Mouse (Mus musculus): Measurements from ENCODE around the gene Rapgef2.
"Not testable (repeated sequence)": the region's sequence is repeated elsewhere in the genome, so short reads cannot be mapped to it uniquely, and the experiment has no call there.

The Rapgef2 gene

GRCm38 (mm10) chr3:79202275-79203153 is 83.8 kb downstream of the Rapgef2 start:
- DNase-seq (ENCODE audit: low spot score): peak; percentile 86

DNA sequence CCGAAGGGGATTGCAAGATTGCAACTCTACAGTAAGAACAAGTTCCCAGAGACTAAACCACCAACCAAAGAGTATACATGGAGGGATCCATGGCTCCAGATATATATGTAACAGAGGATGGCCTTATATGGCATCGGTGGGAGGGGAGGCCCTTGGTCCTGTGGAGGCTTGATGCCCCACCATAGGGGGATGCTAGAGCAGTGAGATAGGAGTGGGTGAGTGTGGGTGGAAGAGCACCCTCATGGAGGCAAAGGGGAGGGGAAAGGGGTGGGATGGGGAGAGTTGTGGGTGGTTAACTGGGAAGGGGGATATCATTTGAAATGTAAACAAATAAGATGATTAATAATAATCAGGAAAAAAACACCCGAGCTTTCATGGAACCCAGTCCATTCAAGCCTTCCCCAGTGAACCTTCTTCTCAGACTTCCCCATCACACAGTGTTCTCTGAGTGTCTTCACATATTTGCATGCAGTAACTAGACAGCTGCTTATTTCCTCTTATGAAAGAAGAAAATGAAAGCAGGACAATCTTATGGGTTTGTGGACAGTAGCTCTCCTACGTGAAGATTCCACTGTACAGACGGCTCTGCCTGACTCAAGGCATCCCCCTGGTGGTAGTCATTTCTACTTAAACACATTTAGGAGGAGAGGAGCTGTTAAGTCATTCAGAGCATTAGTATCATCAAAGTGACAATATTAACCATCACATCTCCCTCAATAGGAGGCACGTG is 89.4 kb downstream of the Rapgef2 start:
- peak; percentile 80 for DNase-seq (ENCODE audit: low spot score)

- DNase-seq (ENCODE audit: low spot score): no peak
Observed at GRCm38 (mm10) chr3:79195280-79195679, 91.0 kb downstream of the Rapgef2 start.

- no peak for DNase-seq (ENCODE audit: low spot score)
Observed at GRCm38 (mm10) chr3:79194111-79194793, 92.1 kb downstream of the Rapgef2 start.

DNA sequence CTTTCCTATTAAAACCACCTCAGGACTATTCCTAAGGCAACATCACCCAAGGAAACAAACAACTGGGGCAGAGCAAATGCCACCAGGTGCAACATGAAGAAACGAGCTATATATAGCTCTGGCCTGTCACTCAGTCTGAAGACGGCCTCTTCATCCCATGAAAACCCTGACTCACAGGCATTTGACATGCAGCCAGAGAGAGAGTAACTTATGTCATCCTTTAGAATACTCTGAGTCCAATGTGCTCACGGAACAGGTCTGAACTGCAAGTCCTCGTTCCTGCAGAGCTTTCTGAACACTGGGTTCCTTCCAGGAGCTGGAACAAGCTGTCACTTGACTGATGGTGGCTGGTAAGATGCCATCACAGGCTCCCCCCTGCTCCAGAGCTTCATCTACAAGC is 93.3 kb downstream of the Rapgef2 start:
- DNase-seq (ENCODE audit: low spot score): peak; percentile 83

DNA sequence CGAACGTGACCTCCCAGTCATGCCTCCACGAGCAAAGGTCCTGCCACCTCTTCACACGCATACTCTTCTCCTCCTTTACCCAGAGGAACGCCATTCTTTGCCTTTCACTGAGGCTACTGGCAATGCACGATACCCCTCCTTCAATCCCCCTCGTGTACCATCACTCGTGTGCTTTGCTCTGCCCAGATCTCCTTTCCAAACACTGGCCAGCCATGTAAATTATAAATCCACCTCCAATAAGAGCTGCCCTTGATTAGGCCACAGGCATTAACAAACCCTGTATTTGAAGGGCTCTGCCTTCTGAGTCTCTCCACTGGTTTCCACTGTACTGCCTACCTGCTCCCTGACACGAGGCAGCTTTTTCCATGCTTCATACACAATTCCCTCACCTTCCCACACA is 94.3 kb downstream of the Rapgef2 start:
- DNase-seq (ENCODE audit: low spot score): no peak

DNA sequence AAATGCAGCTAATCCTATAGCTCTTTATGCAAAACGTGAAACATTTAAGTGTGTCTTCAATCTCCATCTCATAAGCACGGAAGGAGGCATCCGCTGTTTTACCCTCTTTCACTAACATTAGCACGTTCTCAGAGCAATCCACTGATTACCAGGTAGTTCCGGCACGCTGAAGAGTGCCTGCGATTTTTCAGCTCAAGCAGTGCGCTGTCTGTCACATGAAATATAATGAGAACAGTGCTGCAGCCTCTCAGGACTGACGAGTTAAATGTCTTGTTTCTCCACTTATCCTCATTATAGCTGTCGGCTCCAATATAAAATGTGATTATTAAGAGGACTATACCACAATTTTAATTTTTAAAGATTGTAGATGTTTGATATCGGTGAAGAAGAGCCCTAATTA is 94.8 kb downstream of the Rapgef2 start:
- peak; percentile 32 for DNase-seq (ENCODE audit: low spot score)

GRCm38 (mm10) chr3:79190377-79190776 is 95.9 kb downstream of the Rapgef2 start:
- peak; percentile 41 for DNase-seq (ENCODE audit: low spot score)

DNA sequence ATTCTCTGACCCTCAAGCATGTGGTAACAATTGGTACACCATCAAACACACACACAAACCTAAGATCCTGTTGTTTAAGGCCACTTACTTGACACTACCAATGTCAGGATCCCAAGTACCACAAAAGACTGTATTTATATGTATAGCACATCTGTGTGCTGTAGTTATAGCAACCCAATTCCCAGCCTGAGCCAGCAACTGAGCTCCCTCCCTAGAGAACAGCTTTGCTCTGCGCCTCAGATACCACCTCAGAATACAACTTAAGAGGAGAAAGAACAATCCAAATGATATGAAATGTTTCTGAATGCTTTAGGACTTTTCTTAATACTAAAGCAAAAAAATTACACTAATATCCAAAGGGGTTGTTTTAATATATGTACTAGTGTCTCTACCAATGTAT is 98.4 kb downstream of the Rapgef2 start:
- no peak for DNase-seq (ENCODE audit: low spot score)

- DNase-seq (ENCODE audit: low spot score): no peak
Observed at GRCm38 (mm10) chr3:79182290-79182689, 104.0 kb downstream of the Rapgef2 start.

- DNase-seq (ENCODE audit: low spot score): peak; percentile 56
Observed at GRCm38 (mm10) chr3:79181248-79181991, 104.9 kb downstream of the Rapgef2 start.

GRCm38 (mm10) chr3:79180086-79180485 is 106.2 kb downstream of the Rapgef2 start:
- no peak for DNase-seq (ENCODE audit: low spot score)

DNA sequence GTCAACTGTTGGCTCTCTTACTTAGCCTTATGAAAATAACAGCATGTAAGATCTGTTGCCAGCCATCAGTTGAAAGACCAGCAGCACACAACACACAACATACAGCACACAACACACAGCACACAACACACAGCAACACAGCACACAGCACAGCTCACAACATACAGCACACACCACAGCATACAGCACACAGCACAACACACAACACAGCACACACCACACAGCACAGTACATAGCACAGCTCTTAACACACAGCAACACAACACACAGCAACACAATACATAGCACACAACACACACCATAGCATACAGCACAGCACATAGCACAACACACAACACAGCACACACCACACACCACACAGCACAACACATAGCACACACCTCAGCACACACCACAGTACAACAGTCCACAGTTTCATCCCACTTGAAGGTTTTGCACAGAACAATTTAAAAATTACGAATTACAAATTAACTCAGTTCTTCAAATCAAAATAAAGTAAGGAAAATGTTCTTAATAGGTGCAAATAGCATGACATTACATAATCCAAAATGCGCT is 106.7 kb downstream of the Rapgef2 start:
- DNase-seq (ENCODE audit: low spot score): no peak

GRCm38 (mm10) chr3:79178708-79179107 is 107.6 kb downstream of the Rapgef2 start:
- no peak for DNase-seq (ENCODE audit: low spot score)

GRCm38 (mm10) chr3:79178070-79178469 is 108.2 kb downstream of the Rapgef2 start:
- no peak for DNase-seq (ENCODE audit: low spot score)

DNA sequence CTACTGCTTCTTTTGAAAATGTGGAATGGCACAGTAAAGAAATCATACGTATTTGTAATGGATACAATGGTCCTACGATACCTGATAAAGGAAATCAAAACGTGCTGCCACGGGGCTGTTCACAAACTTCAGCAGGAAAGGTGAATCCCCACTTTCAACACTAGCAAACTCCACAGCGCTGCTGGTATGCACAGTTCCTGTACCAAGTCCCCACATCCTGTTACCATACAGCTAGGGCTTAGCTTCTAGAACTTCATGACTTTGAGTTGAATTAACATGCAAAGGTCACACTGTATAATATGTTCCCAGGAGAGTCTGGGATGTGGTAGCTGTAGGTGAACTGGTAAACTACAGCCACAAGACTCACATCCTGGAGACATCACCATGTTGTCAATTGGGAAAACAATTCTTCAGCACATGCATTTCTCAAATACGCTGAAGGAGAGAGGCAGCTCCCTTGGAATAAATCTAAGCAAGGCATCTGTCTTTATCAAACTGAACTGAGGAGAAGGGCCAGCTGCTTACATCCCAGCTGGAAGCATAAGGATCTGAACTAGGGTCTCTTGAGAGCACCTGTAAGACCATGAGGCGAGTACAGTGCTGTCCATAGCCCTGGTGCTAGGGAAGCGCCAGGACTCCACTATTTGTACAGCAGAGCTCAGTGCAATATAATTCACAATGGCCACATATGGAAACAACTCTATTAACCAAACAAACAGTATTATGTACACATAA is 109.0 kb downstream of the Rapgef2 start:
- DNase-seq (ENCODE audit: low spot score): no peak

GRCm38 (mm10) chr3:79174168-79174567 is 112.1 kb downstream of the Rapgef2 start:
- DNase-seq (ENCODE audit: low spot score): no peak

DNA sequence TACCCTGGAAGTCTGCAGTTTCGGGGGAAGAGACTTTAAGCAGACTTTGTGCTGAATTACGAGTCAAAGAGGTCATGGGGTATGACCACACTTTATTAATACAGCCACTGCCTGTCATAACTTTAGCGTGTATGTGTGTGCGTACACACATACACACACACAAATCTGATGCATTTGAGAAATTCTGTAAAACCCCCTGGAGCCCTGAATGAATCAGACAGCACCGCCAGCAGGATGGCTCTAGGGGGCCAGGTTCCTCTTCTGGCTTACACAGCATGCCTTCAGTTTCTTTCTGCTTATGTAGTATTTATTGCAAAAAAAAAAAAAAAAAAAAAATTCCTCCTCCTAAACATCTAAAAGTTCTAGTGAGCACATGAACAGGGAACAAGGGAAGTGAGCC is 113.0 kb downstream of the Rapgef2 start:
- no peak for DNase-seq (ENCODE audit: low spot score)

DNA sequence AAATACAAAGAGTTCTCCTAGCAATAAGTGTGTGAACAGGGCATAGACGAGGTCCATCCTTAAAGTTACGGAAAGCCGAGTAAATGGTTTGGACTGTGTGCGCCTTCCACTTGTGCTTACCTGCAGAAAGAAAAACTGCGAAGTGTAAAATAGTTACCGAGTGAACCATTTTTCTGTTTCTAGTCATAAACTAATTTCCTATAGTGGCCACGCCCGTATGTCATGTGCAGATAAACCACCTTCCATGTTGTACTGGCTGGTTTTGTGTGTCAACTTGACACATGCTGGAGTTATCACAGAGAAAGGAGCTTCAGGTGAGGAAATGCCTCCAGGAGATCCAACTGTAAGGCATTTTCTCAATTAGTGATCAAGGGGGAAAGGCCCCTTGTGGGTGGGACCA is 115.2 kb downstream of the Rapgef2 start:
- not testable (repeated sequence) for DNase-seq (ENCODE audit: low spot score)

DNA sequence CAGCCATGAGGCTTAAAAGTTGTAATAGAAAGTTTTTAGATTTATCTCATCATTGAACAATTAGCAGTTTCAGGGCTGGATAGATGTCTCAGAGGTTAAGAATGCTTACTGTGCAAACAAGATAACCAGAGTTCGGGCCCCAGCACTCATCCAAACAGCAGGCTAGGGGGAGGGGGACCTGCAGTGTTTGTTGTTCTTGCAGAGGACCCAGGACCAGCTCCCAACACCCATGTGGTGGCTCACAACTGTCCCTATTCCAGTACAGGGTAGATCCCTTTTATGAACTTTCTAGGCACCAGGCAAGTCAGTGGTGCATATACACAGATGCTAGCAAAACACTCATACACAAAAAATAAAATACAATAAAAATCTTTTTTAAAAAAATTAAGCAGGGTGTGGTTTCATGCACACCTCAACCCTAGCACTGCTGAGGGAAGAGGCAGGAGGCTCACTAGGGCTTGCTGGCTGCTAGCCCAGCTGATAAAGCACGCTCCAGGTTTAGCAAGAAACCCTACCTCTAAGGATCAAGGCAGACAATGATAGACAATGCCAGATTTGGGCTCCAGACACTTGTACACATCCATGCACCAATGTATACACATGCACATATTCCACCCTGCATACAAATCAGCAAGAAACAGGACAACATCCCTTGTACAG is 118.0 kb downstream of the Rapgef2 start:
- DNase-seq (ENCODE audit: low spot score): no peak

Data from MN1 (cell line).